Comparison of ENCODE assay signal across 11 mouse cellular contexts in the genomic region with DNA sequence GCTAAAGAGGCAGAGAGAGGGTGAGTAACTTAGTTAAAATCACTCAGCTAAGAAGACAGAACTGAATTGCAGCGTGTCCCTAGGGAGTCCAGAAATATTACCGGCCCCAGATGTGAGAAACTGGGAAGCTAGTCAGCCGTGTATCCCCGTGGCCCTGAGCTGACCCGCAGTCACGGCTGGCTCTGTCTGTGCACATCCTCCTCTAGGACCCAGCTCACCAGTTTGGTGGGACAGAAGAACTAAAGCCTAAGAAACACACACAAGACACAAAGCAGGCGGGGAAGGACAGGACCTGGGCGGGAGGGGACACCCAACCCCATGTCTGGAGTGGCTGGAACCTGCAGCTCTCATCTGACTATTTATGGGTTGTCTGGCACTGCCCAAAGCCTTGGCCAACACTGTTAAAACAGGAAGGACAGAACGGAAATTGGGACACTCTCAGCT. TPM values are rescaled to one million over a fixed set of nuclear protein-coding genes. Genes with fewer than 3 reads are reported as not detected.
DNase-seq lines count a peak whose midpoint lies in the region; ATAC-seq and TF ChIP-seq lines count a peak whose summit lies in the region.
"Had no signal": no experiment of that assay in that cellular context is flagged by ENCODE, and none has a peak within 500 bp of the region (broad histone marks: within the 10 kb centered on the region; RNA-seq: fewer than 3 reads in every experiment).

No protein-coding gene starts in this region.

- H3K4me3 ChIP-seq in midbrain, embryonic 16.5 days (ENCODE audit: low read depth, low read length) = no peak overlapping the region
- no peak overlapping the region for H3K4me3 ChIP-seq in hindbrain, postnatal 0 days (ENCODE audit: low read length)
- H3K4me3 ChIP-seq: embryonic facial prominence, embryonic 12.5 days had no signal

- H3K4me1 ChIP-seq in midbrain, embryonic 16.5 days (ENCODE audit: control insufficient read depth, insufficient read depth, low read length) = no peaks in the 10 kb centered on the region
- H3K4me1 ChIP-seq in hindbrain, postnatal 0 days (ENCODE audit: insufficient read depth, low read length) = no peaks in the 10 kb centered on the region
- H3K4me1 ChIP-seq: embryonic facial prominence, embryonic 12.5 days had no signal

- intact Hi-C loops in heart, postnatal 25 days (cut with DNase I) = no loop called here

- H3K9me3 ChIP-seq in midbrain, embryonic 16.5 days (replicated peaks; ENCODE audit: control insufficient read depth, low read length, poor library complexity, severe bottlenecking) = no peaks in the 10 kb centered on the region
- no peaks in the 10 kb centered on the region for H3K9me3 ChIP-seq in hindbrain, postnatal 0 days (ENCODE audit: low read length)
- H3K9me3 ChIP-seq: embryonic facial prominence, embryonic 12.5 days had no signal

- 63% methylated on average over 9 of the region's 9 CpGs for WGBS in midbrain, embryonic 16.5 days
- 56% methylated on average over 9 of the region's 9 CpGs for WGBS in hindbrain, postnatal 0 days

- no peaks in the 10 kb centered on the region for H3K36me3 ChIP-seq in midbrain, embryonic 16.5 days (ENCODE audit: control insufficient read depth, insufficient read depth, low read length)
- no peaks in the 10 kb centered on the region for H3K36me3 ChIP-seq in hindbrain, postnatal 0 days (ENCODE audit: insufficient read depth, low read length)
- H3K36me3 ChIP-seq: embryonic facial prominence, embryonic 12.5 days had no signal

- no peak overlapping the region for H3K4me2 ChIP-seq in midbrain, embryonic 16.5 days (ENCODE audit: low read length)
- no peak overlapping the region for H3K4me2 ChIP-seq in hindbrain, postnatal 0 days (ENCODE audit: low read depth, low read length)
- H3K4me2 ChIP-seq: embryonic facial prominence, embryonic 12.5 days had no signal

- peak; percentile 83 for ATAC-seq in monocyte, adult 5-6 weeks (replicated peaks; ENCODE audit: insufficient number of reproducible peaks, low FRiP score, low TSS enrichment, poor library complexity, severe bottlenecking)
- no peak for ATAC-seq in midbrain, embryonic 16.5 days
- no peak for ATAC-seq in hindbrain, postnatal 0 days

- H3K27ac ChIP-seq in midbrain, embryonic 16.5 days (ENCODE audit: low read length) = no peak overlapping the region
- H3K27ac ChIP-seq in hindbrain, postnatal 0 days = no peak overlapping the region
- H3K27ac ChIP-seq: embryonic facial prominence, embryonic 12.5 days had no signal

- no peak for TF ChIP-seq CTCF in hindbrain, postnatal 0 days (IDR thresholded peaks at IDR 0.05; ENCODE audit: low read depth)

- no peak overlapping the region for H3K9ac ChIP-seq in midbrain, embryonic 16.5 days (ENCODE audit: low read depth, low read length)
- H3K9ac ChIP-seq in hindbrain, postnatal 0 days (replicated peaks; ENCODE audit: low read length) = no peak overlapping the region
- H3K9ac ChIP-seq: embryonic facial prominence, embryonic 12.5 days had no signal

- peak; percentile 49 for DNase-seq in cerebellum, adult 11 months
- no peak for DNase-seq in cerebellum, postnatal 4 days (ENCODE audit: low spot score in 2 of 2)
- DNase-seq in cerebellum, postnatal 25 days = peak; percentile 60 to 72
- peak; percentile 20 for DNase-seq in heart, postnatal 25 days (ENCODE audit: low spot score)
- DNase-seq in thymus, adult 18-20 months = no peak
- DNase-seq in hindbrain, postnatal 0 days (ENCODE audit: low spot score) = no peak
- DNase-seq: retina, postnatal 1 day had no signal

- H3K27me3 ChIP-seq in midbrain, embryonic 16.5 days (ENCODE audit: control insufficient read depth, insufficient read depth, low read depth, low read length) = no peaks in the 10 kb centered on the region
- no peaks in the 10 kb centered on the region for H3K27me3 ChIP-seq in hindbrain, postnatal 0 days (ENCODE audit: insufficient read depth, low read length)
- H3K27me3 ChIP-seq: embryonic facial prominence, embryonic 12.5 days had no signal

RNA-seq across cellular contexts. Expression of gene C5ar2, which starts 4.4 kb away (rescaled TPM):
- total RNA-seq in heart, postnatal 25 days (2021) = 1 to 10 TPM; 1.4 to 1.9 TPM
- total RNA-seq in monocyte, adult 5-6 weeks (2017) = 2.9 to 8.0 TPM (median 7.0 TPM) in 3 replicates
- polyA plus RNA-seq in midbrain, embryonic 16.5 days (2015; fragmentation: Nextera tagmentation; extraction: Ambion mirVana) = 0.06 and 0.14 TPM in 2 replicates
- 0.47 TPM in 1 of 2 replicates, not detected in the other for total RNA-seq in hindbrain, postnatal 0 days (2014; rRNA removed)
- 0.11 and 0.18 TPM in 2 replicates for polyA plus RNA-seq in hindbrain, postnatal 0 days (2015; fragmentation: Nextera tagmentation; extraction: Ambion mirVana)
- polyA plus RNA-seq: embryonic facial prominence, embryonic 12.5 days; limb, embryonic 11.5 days had no signal

RNA-seq across cellular contexts. Expression of gene Dhx34, which starts 17.7 kb away (rescaled TPM):
- total RNA-seq in heart, postnatal 25 days (2021) = 1 to 10 TPM; 8.3 TPM
- total RNA-seq in monocyte, adult 5-6 weeks (2017) = 7.7 to 12.4 TPM (median 10.4 TPM) in 3 replicates
- 13.6 and 14.3 TPM in 2 replicates for polyA plus RNA-seq in midbrain, embryonic 16.5 days (2015; fragmentation: Nextera tagmentation; extraction: Ambion mirVana)
- 21.1 and 25.0 TPM in 2 replicates for total RNA-seq in hindbrain, postnatal 0 days (2014; rRNA removed)
- polyA plus RNA-seq in hindbrain, postnatal 0 days (2015; fragmentation: Nextera tagmentation; extraction: Ambion mirVana) = 9.1 and 9.4 TPM in 2 replicates

RNA-seq across cellular contexts. Expression of gene C5ar1, which starts 19.8 kb away (rescaled TPM):
- 1 to 10 TPM; 5.1 to 6.5 TPM for total RNA-seq in heart, postnatal 25 days (2021)
- total RNA-seq in monocyte, adult 5-6 weeks (2017) = 11.2 to 17.0 TPM (median 13.7 TPM) in 3 replicates
- polyA plus RNA-seq in midbrain, embryonic 16.5 days (2015; fragmentation: Nextera tagmentation; extraction: Ambion mirVana) = 1.2 and 1.5 TPM in 2 replicates
- 1.4 and 1.9 TPM in 2 replicates for total RNA-seq in hindbrain, postnatal 0 days (2014; rRNA removed)
- polyA plus RNA-seq in hindbrain, postnatal 0 days (2015; fragmentation: Nextera tagmentation; extraction: Ambion mirVana) = 0.93 and 1.5 TPM in 2 replicates

RNA-seq across cellular contexts. Expression of gene Inafm1, which starts 33.8 kb away (rescaled TPM):
- 10 to 100 TPM; 13.7 to 15.0 TPM for total RNA-seq in heart, postnatal 25 days (2021)
- 9.4 to 16.4 TPM (median 12.3 TPM) in 3 replicates for total RNA-seq in monocyte, adult 5-6 weeks (2017)
- polyA plus RNA-seq in midbrain, embryonic 16.5 days (2015; fragmentation: Nextera tagmentation; extraction: Ambion mirVana) = 44.5 and 49.3 TPM in 2 replicates
- total RNA-seq in hindbrain, postnatal 0 days (2014; rRNA removed) = 56.0 and 71.3 TPM in 2 replicates
- 74.1 and 78.4 TPM in 2 replicates for polyA plus RNA-seq in hindbrain, postnatal 0 days (2015; fragmentation: Nextera tagmentation; extraction: Ambion mirVana)

RNA-seq across cellular contexts. Expression of gene Ccdc9, which starts 47.0 kb away (rescaled TPM):
- 10 to 100 TPM; 30.7 to 35.3 TPM for total RNA-seq in heart, postnatal 25 days (2021)
- total RNA-seq in monocyte, adult 5-6 weeks (2017) = 231 to 284 TPM (median 256 TPM) in 3 replicates
- 22.1 and 25.4 TPM in 2 replicates for polyA plus RNA-seq in midbrain, embryonic 16.5 days (2015; fragmentation: Nextera tagmentation; extraction: Ambion mirVana)
- 11.8 and 27.9 TPM in 2 replicates for total RNA-seq in hindbrain, postnatal 0 days (2014; rRNA removed)
- polyA plus RNA-seq in hindbrain, postnatal 0 days (2015; fragmentation: Nextera tagmentation; extraction: Ambion mirVana) = 13.4 and 14.8 TPM in 2 replicates

Comparison
In these comparisons a context has a peak if more than half of its experiments do, and no peak if none do; other contexts are left out.
1. DNase-seq: peak in cerebellum, adult 11 months (single experiment), cerebellum, postnatal 25 days (2 of 2) and heart, postnatal 25 days (single experiment); none in cerebellum, postnatal 4 days (0 of 2), thymus, adult 18-20 months (0 of 2) and hindbrain, postnatal 0 days (single experiment).